Mouse (Mus musculus) intestine, postnatal 0 days (tissue): ENCODE measurements around the gene Lrrc10. TPM values are rescaled to one million over a fixed set of nuclear protein-coding genes. Genes with fewer than 3 reads are reported as not detected.
"Not testable (repeated sequence)": the region's sequence is repeated elsewhere in the genome, so short reads cannot be mapped to it uniquely, and the experiment has no call there.

Source experiments
- ATAC-seq: fragments of 200-750 bp; cut with Nextera tagmentation; 2 replicates; pipeline ENCODE4 v1.8.0; 2017; ENCODE audit warnings: mild to moderate bottlenecking, moderate TSS enrichment, moderate library complexity
- H3K27ac ChIP-seq: fragments of 300-500 bp; sonication (generic); 2 replicates; pipeline ENCODE4 v1.5.1; 2014; ENCODE audit warnings: mild to moderate bottlenecking, low read depth, low read length, moderate library complexity
- H3K27me3 ChIP-seq: fragments of 300-500 bp; sonication (generic); replicated peaks from 2 replicates; pipeline ENCODE4 v1.6.1; 2014; ENCODE audit warnings: low read length, mixed read lengths; ENCODE audit not compliant: control insufficient read depth, insufficient read depth
- H3K36me3 ChIP-seq: fragments of 300-500 bp; sonication (generic); 2 replicates; pipeline ENCODE4 v1.6.1; 2014; ENCODE audit warnings: mild to moderate bottlenecking, moderate library complexity; ENCODE audit not compliant: control insufficient read depth, insufficient read depth
- H3K4me1 ChIP-seq: fragments of 300-500 bp; sonication (generic); replicated peaks from 2 replicates; pipeline ENCODE4 v1.6.1; 2014; ENCODE audit warnings: antibody characterized with exemption, low read length, mixed read lengths; ENCODE audit not compliant: control insufficient read depth, insufficient read depth
- H3K4me2 ChIP-seq: fragments of 300-500 bp; sonication (generic); replicated peaks from 2 replicates; pipeline ENCODE4 v1.6.1; 2014; ENCODE audit warnings: low read depth, mild to moderate bottlenecking, moderate library complexity
- H3K4me3 ChIP-seq: fragments of 300-500 bp; sonication (generic); 2 replicates; pipeline ENCODE4 v1.5.1; 2014; ENCODE audit warnings: low read depth, low read length
- H3K9ac ChIP-seq: fragments of 300-500 bp; sonication (generic); 2 replicates; pipeline ENCODE4 v1.6.1; 2014; ENCODE audit warnings: mild to moderate bottlenecking, low read depth, low read length
- H3K9me3 ChIP-seq: fragments of 300-500 bp; sonication (generic); 2 replicates; pipeline ENCODE4 v1.6.1; 2016; ENCODE audit warnings: mixed run types; ENCODE audit not compliant: control insufficient read depth
- CTCF ChIP-seq: sonication (generic); IDR thresholded peaks from 2 replicates; pipeline ENCODE4 v1.5.1; 2016; ENCODE audit warnings: low read depth, mild to moderate bottlenecking, control low read depth, antibody characterized with exemption, moderate library complexity
- WGBS: fragments of 180-500 bp; shearing (Covaris S2); extraction: QIAGEN DNeasy Blood & Tissue Kit; methylation state at CpG from one replicate; pipeline ENCODE4 v1.1.7; 2014; 5-methylcytosine and 5-hydroxymethylcytosine counted together
- polyA plus RNA-seq: library from polyadenylated mRNA; unstranded; fragments of >200 nt; fragmentation: Nextera tagmentation; extraction: Ambion mirVana; gene quantifications from 2 replicates; pipeline ENCODE4 v1.2.1, GENCODE M21; 2015

Gene Lrrc10
- polyA plus RNA-seq, 1 experiment from 2014 or later, result not detected

DNA sequence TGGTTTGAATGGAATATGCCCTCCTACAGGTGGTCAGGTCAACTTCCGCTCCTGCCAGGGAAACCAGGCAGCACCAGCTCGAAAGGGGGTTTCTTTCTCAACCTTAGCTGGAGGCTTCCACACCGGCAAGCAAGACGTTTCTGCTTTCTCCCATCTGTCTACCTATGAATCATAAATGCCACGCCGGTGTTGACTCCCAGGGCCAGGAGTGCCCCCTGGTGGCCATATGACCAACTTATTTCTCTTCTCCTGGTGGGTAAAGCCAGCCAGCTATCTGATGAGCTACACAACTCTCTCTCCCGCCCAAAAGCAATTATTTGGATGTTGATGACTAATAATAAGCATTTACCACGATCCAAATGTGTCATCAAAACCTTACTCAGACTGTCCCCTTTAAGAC lies 11.4 kb upstream of the Lrrc10 start:
- Histone ChIP-seq H3K27me3 (no peaks in the 10 kb centered on the region), H3K4me1 (no peaks in the 10 kb centered on the region), H3K27ac (no peak overlapping the region), H3K4me2 (0 out of 2 replicates have a peak overlapping the region, but pooled peaks have one; percentile 14), H3K9ac (no peak overlapping the region), H3K9me3 (no peaks in the 10 kb centered on the region), H3K36me3 (no peaks in the 10 kb centered on the region), H3K4me3 (no peak overlapping the region)
- 11% methylated on average over 8 of the region's 8 CpGs for WGBS
- ATAC-seq, result 0 out of 2 replicates have a peak, but pooled peaks have one; percentile 38
- TF ChIP-seq CTCF, result peak; percentile 91

DNA sequence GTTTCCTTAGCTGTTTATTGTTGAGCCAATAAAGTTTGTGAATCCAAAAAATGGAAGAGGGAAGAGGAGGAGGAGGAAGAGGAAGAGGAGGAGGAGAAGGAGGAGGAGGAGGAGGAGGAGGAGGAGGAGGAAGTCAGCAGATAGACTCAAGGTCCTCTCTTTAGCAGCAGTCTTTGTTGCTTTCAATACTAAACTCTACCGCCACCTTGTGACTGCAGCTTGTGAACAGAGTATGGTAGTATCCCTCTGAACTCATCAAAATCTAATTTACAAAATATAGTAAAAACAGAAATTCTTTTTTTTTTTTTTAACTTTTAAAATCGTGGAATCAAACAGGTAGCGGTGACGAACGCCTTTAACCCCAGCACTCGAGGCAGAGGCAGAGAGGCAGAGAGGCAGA lies 4.8 kb upstream of the Lrrc10 start:
- no peak overlapping the region for H3K27ac ChIP-seq
- no peak for ATAC-seq
- no peak overlapping the region for H3K4me3 ChIP-seq
- H3K4me1 ChIP-seq, result no peaks in the 10 kb centered on the region
- H3K9me3 ChIP-seq, result no peaks in the 10 kb centered on the region
- TF ChIP-seq CTCF, result peak; percentile 62
- H3K27me3 ChIP-seq, result no peaks in the 10 kb centered on the region
- H3K36me3 ChIP-seq, result no peaks in the 10 kb centered on the region; the same call in 1 of the 2 replicates
- no peak overlapping the region for H3K9ac ChIP-seq
- WGBS, result 69% methylated on average over 6 of the region's 6 CpGs
- H3K4me2 ChIP-seq, result no peak overlapping the region

DNA sequence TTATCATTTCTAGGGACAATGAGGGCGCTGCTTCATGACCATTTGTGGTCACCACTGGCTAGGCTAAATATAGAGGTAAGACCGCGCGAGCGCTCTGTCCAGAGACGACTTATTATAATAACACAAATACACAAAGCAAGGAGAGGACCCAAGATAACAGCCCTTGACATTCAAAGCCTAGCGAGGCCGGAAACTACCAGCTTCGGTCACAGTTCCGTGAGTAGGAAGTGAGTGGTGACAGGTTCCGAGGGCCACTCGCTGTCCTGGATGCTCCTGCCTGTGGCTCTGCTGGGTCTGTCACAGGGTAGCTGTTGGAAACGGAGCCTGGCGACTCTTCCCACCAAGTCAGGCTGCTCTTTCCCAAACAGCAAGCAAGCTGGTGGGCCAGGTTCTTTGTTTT lies 2.8 kb upstream of the Lrrc10 start:
- Histone ChIP-seq H3K4me1 (no peaks in the 10 kb centered on the region), H3K4me2 (no peak overlapping the region), H3K36me3 (no peaks in the 10 kb centered on the region; the same call in 1 of the 2 replicates), H3K9ac (no peak overlapping the region), H3K9me3 (no peaks in the 10 kb centered on the region), H3K27ac (no peak overlapping the region), H3K27me3 (no peaks in the 10 kb centered on the region), H3K4me3 (no peak overlapping the region)
- ATAC-seq, result no peak
- 80% methylated on average over 14 of the region's 14 CpGs for WGBS
- no peak for TF ChIP-seq CTCF

DNA sequence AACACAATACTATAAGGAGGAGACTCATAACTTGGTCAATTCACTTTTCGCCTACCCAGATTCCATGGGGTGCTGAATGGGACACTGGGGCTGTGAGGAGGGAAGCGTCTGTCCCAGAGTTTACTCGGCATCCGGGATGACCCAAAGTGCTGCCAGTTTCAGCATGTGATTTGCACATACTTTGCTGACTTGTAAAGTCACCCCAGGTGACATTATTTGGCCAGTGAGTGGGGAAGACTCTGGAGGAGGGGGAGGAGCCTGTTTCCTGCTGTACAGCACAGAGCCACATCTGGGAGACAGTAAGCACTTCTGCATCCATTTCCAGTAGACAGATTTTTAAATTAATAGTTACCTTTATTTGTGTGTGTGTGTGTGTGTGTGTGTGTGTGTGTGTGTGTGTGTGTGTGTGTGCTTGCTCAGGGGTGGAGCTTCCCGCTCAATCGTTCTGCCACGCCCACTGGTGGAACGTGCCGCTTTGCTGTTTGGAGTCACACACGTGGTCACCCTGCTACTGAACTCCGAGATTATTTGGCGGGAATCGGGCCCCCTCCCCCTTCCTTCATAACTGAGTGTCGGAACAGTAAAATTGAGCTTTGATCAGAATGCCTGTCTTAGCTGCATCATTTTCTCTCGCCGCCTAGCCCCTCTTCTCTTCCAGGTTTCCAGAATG lies 1.5 kb upstream of the Lrrc10 start:
- H3K4me1 ChIP-seq, H3K9ac ChIP-seq, H3K4me3 ChIP-seq, H3K36me3 ChIP-seq, H3K9me3 ChIP-seq, H3K27me3 ChIP-seq, H3K27ac ChIP-seq: not testable (repeated sequence)
- peak; percentile 44 for ATAC-seq
- 22% methylated on average over 15 of the region's 16 CpGs for WGBS
- H3K4me2 ChIP-seq, result peak overlapping the region; percentile 41

DNA sequence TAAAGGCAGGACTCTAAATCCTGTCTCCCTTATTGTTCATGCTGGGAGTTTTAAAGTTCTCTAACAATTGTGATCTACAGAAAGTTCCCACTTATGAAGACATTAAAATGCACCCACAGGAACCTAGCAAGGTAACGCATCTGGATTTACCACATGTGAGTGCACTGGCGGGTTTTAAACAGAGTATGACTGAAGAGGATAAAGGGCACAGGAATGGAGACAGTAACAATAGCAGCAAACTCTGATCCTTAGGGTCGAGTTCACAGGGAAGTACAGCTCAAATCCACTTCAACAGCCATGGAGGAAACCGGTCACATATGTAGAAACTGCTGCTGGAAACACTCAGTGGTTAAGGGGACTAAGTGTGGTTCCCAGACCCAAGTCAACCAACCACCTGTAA lies 4.1 kb downstream of the Lrrc10 start:
- Histone ChIP-seq H3K4me2 (no peak overlapping the region), H3K27ac (no peak overlapping the region), H3K9me3 (no peaks in the 10 kb centered on the region), H3K4me3 (no peak overlapping the region), H3K4me1 (no peaks in the 10 kb centered on the region), H3K9ac (no peak overlapping the region), H3K36me3 (peaks cover 53% of the 10 kb centered on the region), H3K27me3 (no peaks in the 10 kb centered on the region)
- no peak for TF ChIP-seq CTCF
- no peak for ATAC-seq
- WGBS, result 61% methylated on average over 4 of the region's 4 CpGs

DNA sequence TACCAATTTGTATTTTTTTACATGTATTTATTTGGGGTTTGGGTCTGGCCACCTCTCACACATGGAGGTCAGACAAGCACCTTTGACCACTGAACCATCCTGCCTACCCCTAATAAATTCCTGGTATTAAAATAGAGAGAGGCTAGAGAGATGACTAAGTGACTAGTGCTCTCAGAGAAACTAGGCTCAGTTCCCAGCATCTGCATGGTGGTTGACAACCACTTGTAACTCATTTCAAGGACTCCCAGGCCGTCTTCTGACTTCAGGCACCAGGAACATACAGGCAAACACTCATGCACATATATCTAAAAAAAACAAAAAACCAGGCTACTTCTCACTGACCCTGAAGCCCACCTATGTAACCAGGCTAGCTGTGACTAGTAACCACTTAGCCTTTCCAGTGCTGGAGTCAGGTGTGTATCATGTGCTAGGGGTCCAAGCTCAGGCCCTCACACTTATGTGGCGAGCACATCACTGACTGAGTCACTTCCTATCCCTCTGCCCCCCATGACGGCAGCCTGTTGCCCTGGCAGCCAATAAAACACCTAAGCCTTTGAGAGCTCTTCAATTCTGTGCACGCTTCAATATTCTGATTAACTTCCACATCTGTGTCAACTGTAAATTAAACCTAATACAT lies 4.9 kb downstream of the Lrrc10 start:
- Histone ChIP-seq H3K4me1 (no peaks in the 10 kb centered on the region), H3K9ac (no peak overlapping the region), H3K27me3 (no peaks in the 10 kb centered on the region), H3K4me3 (no peak overlapping the region), H3K36me3 (peaks cover 61% of the 10 kb centered on the region), H3K4me2 (no peak overlapping the region), H3K27ac (no peak overlapping the region), H3K9me3 (no peaks in the 10 kb centered on the region)
- ATAC-seq, result no peak
- WGBS, result 76% methylated on average over 4 of the region's 4 CpGs
- TF ChIP-seq CTCF, result no peak
